Mouse (Mus musculus) heart, embryonic 12.5 days (tissue): Measurements from ENCODE around the gene Btbd8. TPM values are rescaled to one million over a fixed set of nuclear protein-coding genes. Genes with fewer than 3 reads are reported as not detected.
A peak's percentile ranks its signal among the peaks of the same experiment; 100 is the strongest.

Source experiments
- ATAC-seq: fragments of 200-750 bp; cut with Nextera tagmentation; 2 replicates; pipeline ENCODE4 v1.8.0; 2017; ENCODE audit warnings: moderate TSS enrichment, moderate library complexity; ENCODE audit not compliant: insufficient number of reproducible peaks, low FRiP score
- H3K27ac ChIP-seq: fragments of 300-500 bp; sonication (generic); 2 replicates; pipeline ENCODE4 v1.5.1; 2016; ENCODE audit warnings: mild to moderate bottlenecking, moderate library complexity; ENCODE audit not compliant: poor library complexity, severe bottlenecking
- H3K27me3 ChIP-seq: fragments of 300-500 bp; sonication (generic); replicated peaks from 2 replicates; pipeline ENCODE4 v1.6.1; 2016; ENCODE audit warnings: mild to moderate bottlenecking, moderate library complexity
- H3K36me3 ChIP-seq: fragments of 300-500 bp; sonication (generic); 2 replicates; pipeline ENCODE4 v1.6.1; 2016; ENCODE audit warnings: mild to moderate bottlenecking, moderate library complexity
- H3K4me1 ChIP-seq: fragments of 300-500 bp; sonication (generic); replicated peaks from 2 replicates; pipeline ENCODE4 v1.6.1; 2016; ENCODE audit warnings: mild to moderate bottlenecking
- H3K4me2 ChIP-seq: fragments of 300-500 bp; sonication (generic); 2 replicates; pipeline ENCODE4 v1.6.1; 2016; ENCODE audit warnings: mild to moderate bottlenecking, moderate library complexity
- H3K4me3 ChIP-seq: fragments of 300-500 bp; sonication (generic); 2 replicates; pipeline ENCODE4 v1.5.1; 2016; ENCODE audit warnings: mild to moderate bottlenecking
- H3K9ac ChIP-seq: fragments of 300-500 bp; sonication (generic); 2 replicates; pipeline ENCODE4 v1.6.1; 2016; ENCODE audit warnings: mild to moderate bottlenecking, moderate library complexity
- H3K9me3 ChIP-seq: fragments of 300-500 bp; sonication (generic); replicated peaks from 2 replicates; pipeline ENCODE4 v1.6.1; 2016; ENCODE audit warnings: mild to moderate bottlenecking, moderate library complexity
- WGBS: fragments of 180-500 bp; shearing (Covaris S2); methylation state at CpG from one replicate; pipeline ENCODE4 v1.1.7; 2016; 5-methylcytosine and 5-hydroxymethylcytosine counted together
- polyA plus RNA-seq: library from polyadenylated mRNA; unstranded; fragments of >200 nt; fragmentation: Nextera tagmentation; extraction: Ambion mirVana; gene quantifications from 2 replicates; pipeline ENCODE4 v1.2.1, GENCODE M21; 2016

Gene Btbd8
- polyA plus RNA-seq, 1 experiment from 2014 or later, result 4.4 TPM

DNA sequence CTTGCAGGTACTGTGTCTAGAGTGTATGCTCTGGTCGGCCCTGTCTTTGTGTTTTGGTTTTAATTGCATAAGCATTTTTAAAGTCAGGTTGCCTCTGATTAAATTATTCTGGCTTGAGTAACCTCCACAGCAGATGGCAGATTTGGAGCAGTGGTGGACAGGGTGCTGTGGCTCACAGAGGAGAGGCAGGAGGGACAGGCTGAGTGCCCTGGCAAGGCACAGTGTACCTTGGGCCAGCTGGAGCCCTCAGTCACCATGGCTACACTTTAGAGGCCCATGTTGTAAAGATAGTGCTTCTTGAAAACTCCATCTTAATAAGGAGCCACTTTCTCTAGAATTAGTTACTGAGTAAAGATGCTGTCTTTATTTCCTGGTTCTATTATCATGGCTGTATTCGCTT, 58.2 kb downstream of the Btbd8 start:
- 88% methylated on average over 2 of the region's 2 CpGs for WGBS
- ATAC-seq, result no peak
- 0 out of 2 replicates have a peak, but pooled peaks cover 4% of the 10 kb centered on the region for H3K9me3 ChIP-seq
- H3K4me2 ChIP-seq, result no peak overlapping the region
- no peaks in the 10 kb centered on the region for H3K27me3 ChIP-seq
- no peak overlapping the region for H3K9ac ChIP-seq
- no peak overlapping the region for H3K4me3 ChIP-seq
- H3K4me1 ChIP-seq, result no peaks in the 10 kb centered on the region
- peaks cover 10% of the 10 kb centered on the region; the same call in 1 of the 2 replicates for H3K36me3 ChIP-seq
- no peak overlapping the region for H3K27ac ChIP-seq

DNA sequence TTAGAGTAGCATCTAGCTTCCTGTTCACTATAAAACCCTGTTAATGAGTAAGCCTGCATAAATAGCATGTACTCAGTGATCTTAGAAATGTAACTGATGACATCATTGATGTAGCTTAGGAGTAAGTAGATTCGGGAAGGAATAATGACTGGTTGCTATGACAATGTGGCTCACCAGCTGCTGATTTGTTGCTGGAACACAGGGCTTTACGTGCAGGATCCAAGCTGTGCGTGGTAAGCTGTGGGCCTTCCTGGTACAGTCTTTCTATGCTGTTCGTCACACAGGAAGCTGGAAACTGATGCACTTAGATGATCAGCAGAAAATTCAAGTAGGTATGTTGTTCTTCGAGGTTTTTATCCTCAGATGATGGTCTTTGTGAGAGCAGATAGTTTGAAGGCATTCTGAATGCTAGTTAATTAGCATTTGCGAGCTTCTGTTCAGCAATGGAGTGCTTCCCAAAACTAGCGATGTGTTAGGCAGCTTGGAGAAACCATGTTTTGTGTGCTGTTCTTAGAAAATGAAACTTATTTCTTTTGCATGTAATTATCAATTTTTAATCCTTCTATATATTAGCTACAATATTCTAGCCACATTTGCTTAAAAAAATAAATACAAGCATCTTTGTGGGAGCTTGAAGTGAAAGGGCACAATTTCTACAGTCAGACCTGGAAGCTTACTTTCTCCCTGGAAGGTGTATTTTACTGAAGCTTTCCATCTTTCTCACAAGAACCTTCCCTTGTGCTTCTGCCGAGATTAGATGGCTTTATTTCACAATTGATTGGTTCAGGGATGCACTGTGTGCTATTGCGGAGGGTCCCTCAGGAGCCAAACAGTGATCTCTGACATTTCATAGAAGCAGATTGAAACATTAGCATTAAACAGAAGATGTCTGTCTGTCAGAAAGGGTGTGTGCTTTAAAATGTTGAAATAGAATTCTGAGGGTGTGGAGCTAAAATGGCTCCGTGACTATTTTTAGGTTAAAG, 60.0 kb downstream of the Btbd8 start:
- no peak overlapping the region for H3K4me2 ChIP-seq
- no peaks in the 10 kb centered on the region for H3K36me3 ChIP-seq
- no peaks in the 10 kb centered on the region for H3K4me1 ChIP-seq
- H3K27ac ChIP-seq, result no peak overlapping the region
- no peak overlapping the region for H3K9ac ChIP-seq
- no peak for ATAC-seq
- 0 out of 2 replicates have a peak, but pooled peaks cover 4% of the 10 kb centered on the region for H3K9me3 ChIP-seq
- H3K4me3 ChIP-seq, result no peak overlapping the region
- no peaks in the 10 kb centered on the region for H3K27me3 ChIP-seq
- 79% methylated on average over 10 of the region's 10 CpGs for WGBS

DNA sequence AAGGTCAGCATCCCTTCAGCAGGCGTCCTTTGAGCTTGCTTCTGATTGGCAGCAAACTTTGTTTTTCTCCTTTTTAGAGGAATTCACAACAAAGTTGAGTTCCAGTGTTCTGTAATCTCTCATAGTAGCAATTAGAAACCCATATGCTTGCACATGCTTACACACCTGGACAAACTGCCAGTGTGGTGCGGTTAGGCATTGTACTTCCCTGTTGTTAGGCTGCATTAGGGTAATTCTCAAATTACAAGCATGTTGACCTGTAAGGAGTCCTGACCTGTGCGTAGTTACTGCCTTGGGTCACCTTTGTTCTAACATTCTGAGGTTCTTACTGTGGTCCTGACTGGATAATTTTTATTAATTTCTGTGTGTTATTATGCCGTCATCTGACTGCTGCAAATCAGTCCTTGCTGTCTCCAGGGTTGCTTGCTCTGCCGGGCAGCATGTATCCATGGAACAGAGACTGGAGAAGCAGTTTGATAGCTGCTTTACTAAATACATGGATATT, 61.1 kb downstream of the Btbd8 start:
- no peak overlapping the region for H3K27ac ChIP-seq
- H3K9me3 ChIP-seq, result 0 out of 2 replicates have a peak, but pooled peaks cover 4% of the 10 kb centered on the region
- H3K4me3 ChIP-seq, result no peak overlapping the region
- H3K36me3 ChIP-seq, result peaks cover 4% of the 10 kb centered on the region
- WGBS, result 78% methylated on average over 5 of the region's 5 CpGs
- no peaks in the 10 kb centered on the region for H3K27me3 ChIP-seq
- no peak overlapping the region for H3K9ac ChIP-seq
- H3K4me2 ChIP-seq, result no peak overlapping the region
- no peak for ATAC-seq
- no peaks in the 10 kb centered on the region for H3K4me1 ChIP-seq

DNA sequence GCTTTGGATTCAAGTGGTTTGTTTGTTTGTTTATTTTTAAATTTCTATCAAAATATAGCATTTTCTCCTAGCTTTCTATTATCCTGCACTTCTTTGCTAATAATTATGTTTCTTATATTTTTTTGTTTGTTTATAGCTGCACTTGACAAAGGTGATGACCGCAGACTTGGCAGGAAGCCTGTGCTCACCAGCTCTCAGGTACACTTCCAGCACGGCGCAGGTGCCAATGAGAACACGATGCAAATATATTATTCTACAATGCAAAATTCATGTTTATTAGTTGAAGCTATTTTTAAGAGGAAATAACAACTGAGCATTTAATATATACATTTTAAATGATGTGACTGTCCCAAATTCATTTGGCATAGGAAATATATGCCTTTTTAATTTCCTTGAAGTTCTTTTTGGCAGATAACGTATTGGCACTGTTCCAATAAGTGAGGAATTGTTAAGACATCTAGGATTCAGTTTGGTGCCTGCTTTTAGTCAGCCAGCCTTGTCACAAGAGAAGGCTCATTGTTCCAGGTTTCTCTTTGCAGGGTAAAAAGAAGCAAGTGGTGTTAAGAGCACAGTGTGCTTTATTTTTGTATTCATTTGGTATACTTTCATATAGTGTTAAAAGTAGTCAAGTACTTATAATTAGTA, 62.2 kb downstream of the Btbd8 start:
- 84% methylated on average over 5 of the region's 5 CpGs for WGBS
- ATAC-seq, result no peak

DNA sequence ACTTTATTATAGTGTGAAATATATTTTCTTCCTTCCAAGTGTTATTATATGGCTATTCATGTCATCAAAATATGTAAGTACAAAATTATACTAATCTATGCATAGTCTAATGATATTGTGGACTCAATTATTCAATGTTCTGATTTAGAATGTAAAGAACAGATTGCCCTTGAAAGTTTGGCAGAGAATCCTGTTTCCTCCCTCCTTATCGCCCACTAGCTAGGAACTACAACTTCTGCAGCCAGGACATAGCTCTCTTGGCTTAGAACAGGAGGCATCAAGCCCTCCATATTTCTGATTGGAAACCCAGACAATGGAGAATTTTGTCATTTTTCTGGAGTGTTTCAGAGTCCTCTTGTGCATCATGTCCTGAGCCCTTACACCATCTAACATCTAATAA, 62.9 kb downstream of the Btbd8 start:
- 89% methylated on average over 1 of the region's 1 CpGs for WGBS

More for the DNA sequence above, 62.2 kb downstream of the Btbd8 start:
- Histone ChIP-seq H3K9ac (no peak overlapping the region), H3K27me3 (no peaks in the 10 kb centered on the region), H3K36me3 (peaks cover 6% of the 10 kb centered on the region), H3K4me1 (no peaks in the 10 kb centered on the region), H3K27ac (no peak overlapping the region), H3K4me2 (no peak overlapping the region), H3K4me3 (no peak overlapping the region), H3K9me3 (no peaks in the 10 kb centered on the region)

DNA sequence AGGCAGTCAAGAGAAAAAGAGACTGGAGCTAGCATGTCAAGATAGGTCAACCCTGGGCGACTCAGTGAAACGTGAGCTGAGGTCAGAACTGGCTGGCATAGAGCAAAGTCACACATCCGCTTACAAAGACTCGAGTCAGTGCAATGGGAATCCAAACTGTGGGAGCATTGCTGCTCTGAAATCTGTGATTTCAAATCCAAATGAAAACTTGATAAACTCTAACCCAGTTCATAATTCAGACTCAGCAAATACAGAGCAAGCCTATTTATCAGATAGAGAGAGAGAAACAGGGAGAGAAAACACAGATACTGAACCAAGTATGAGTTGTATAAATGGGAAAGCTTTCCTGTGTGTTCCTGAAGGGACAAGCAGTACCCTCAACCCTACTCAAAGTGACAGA, 69.5 kb downstream of the Btbd8 start, which contains the start of gene Gm42669:
TSS of gene Gm42669 (plus strand) at position 301 of the 400 bp plus-strand sequence.
- Histone ChIP-seq H3K4me1 (no peaks in the 10 kb centered on the region), H3K27me3 (no peaks in the 10 kb centered on the region), H3K36me3 (peaks cover 10% of the 10 kb centered on the region), H3K27ac (no peak within 1 kb of the TSS), H3K4me3 (no peak within 1 kb of the TSS), H3K9me3 (no peaks in the 10 kb centered on the region), H3K4me2 (no peak within 1 kb of the TSS), H3K9ac (no peak within 1 kb of the TSS)
- ATAC-seq, result no peak
- 66% methylated on average over 4 of the region's 4 CpGs for WGBS

More for the DNA sequence above, 62.9 kb downstream of the Btbd8 start:
- no peak for ATAC-seq
- Histone ChIP-seq H3K9me3 (no peaks in the 10 kb centered on the region), H3K36me3 (peaks cover 9% of the 10 kb centered on the region), H3K9ac (no peak overlapping the region), H3K4me3 (no peak overlapping the region), H3K27me3 (no peaks in the 10 kb centered on the region), H3K27ac (no peak overlapping the region), H3K4me2 (no peak overlapping the region), H3K4me1 (no peaks in the 10 kb centered on the region)

DNA sequence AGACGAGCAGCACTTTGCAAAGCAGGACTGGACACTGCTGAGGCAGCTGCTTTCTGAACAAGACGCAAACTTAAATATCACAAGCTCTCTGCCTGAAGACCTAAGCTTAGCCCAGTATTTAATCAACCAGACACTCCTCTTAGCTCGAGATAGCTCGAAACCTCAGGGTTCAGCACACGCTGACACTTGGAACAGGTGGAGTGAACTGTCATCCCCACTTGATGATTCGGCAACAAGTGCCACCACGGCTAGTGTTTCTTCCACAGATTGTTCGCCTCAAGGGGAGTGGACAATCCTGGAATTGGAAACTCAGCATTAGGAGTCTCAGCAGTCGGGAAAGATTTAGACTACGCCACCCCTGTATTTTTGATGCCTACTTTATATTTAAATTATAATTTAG, 72.7 kb downstream of the Btbd8 start:
- Histone ChIP-seq H3K36me3 (peaks cover 3% of the 10 kb centered on the region; the same call in 1 of the 2 replicates), H3K27ac (no peak overlapping the region), H3K9me3 (no peaks in the 10 kb centered on the region), H3K4me1 (no peaks in the 10 kb centered on the region), H3K4me2 (no peak overlapping the region), H3K9ac (no peak overlapping the region), H3K4me3 (no peak overlapping the region), H3K27me3 (no peaks in the 10 kb centered on the region)
- 77% methylated on average over 10 of the region's 10 CpGs for WGBS
- no peak for ATAC-seq

DNA sequence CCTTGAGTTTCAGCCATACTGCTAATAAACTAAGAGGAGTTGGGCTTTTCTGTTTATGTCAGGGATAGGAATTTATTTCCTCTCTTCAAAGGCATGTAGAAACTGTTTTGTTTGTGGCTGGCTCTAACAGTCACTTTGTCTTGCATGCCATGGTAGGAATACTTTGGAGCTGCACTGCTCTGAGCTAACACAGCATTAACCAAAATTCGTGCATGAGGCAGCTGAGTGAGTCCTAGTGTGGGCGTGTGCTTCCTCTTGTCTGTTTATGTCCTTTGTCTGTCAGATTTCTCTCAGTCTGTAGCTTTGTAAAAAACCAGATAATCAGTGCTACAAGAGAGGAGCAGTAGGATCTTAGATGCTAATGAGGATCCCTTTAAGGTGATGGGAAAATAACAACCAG, 73.5 kb downstream of the Btbd8 start:
- Histone ChIP-seq H3K9me3 (no peaks in the 10 kb centered on the region), H3K4me1 (no peaks in the 10 kb centered on the region), H3K4me3 (no peak overlapping the region), H3K27ac (no peak overlapping the region), H3K9ac (no peak overlapping the region), H3K27me3 (no peaks in the 10 kb centered on the region), H3K4me2 (no peak overlapping the region), H3K36me3 (no peaks in the 10 kb centered on the region)
- ATAC-seq, result no peak
- 51% methylated on average over 2 of the region's 2 CpGs for WGBS

DNA sequence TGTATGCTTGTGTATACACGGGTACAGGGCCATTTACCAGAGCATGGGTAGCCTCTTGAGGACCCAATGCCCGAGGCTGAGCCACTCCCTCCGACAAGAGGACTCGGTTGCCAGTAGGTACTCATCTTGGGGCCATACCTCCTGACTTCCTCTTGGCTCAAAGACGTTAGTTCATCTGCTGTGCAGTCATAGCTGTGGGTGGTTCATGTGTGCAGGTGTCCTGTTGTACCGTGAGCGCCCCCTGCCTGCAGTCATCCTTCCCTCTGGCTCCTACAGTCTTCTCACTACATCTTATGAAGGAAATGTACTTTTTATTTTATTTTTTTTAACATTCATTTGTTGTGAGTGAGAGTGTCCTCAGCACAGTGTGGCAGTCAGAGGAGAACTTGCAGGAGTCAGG, 75.8 kb downstream of the Btbd8 start:
- H3K4me1 ChIP-seq, result no peaks in the 10 kb centered on the region
- H3K27me3 ChIP-seq, result no peaks in the 10 kb centered on the region
- H3K4me2 ChIP-seq, result no peak overlapping the region
- no peak overlapping the region for H3K4me3 ChIP-seq
- no peaks in the 10 kb centered on the region for H3K36me3 ChIP-seq
- WGBS, result 43% methylated on average over 7 of the region's 7 CpGs
- no peak for ATAC-seq
- no peak overlapping the region for H3K9ac ChIP-seq
- no peaks in the 10 kb centered on the region for H3K9me3 ChIP-seq
- no peak overlapping the region for H3K27ac ChIP-seq

DNA sequence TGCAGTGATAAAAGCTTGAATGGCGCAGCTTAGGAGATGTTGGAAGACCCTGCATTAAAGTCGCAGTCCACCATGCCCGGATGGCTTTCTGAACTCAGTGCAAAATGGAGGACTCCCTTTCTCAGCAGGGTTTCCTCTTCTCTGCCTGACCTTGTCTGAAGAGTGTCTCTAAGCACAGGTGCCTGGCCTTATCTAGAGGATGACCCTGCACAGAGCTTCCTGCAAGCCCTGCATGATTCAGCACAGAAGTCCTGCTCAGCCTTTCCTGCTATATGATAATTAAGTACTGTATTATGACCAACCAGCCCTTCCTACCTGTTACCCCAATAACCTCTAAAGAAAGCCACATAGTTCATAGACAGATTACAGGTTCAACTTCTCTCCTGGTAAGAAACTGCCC, 77.7 kb downstream of the Btbd8 start:
- Histone ChIP-seq H3K36me3 (no peaks in the 10 kb centered on the region), H3K9ac (no peak overlapping the region), H3K4me3 (no peak overlapping the region), H3K4me1 (no peaks in the 10 kb centered on the region), H3K27me3 (no peaks in the 10 kb centered on the region), H3K9me3 (no peaks in the 10 kb centered on the region), H3K27ac (no peak overlapping the region), H3K4me2 (no peak overlapping the region)
- peak; percentile 74 for ATAC-seq
- WGBS, result 81% methylated on average over 3 of the region's 3 CpGs

DNA sequence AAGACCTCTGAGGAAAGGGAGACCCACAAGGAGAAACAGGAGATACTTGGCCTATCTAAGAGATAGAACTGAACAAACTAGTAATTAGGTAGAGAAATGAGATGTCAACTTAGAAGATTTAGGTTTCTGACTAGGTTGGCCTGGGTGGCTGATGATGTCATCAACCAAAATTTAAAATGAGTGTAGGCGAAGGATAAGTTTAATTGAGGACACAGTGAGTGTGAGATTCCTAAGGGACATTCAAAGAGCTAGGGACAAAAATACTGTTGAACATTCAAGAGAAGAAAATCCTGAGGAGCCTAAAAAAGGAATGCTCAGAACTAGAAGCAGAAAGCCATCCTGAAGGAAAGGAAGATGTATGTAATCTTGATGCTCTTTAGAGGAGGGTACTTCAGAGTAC, 78.3 kb downstream of the Btbd8 start:
- Histone ChIP-seq H3K9ac (no peak overlapping the region), H3K4me1 (no peaks in the 10 kb centered on the region), H3K9me3 (no peaks in the 10 kb centered on the region), H3K4me3 (no peak overlapping the region), H3K27me3 (no peaks in the 10 kb centered on the region), H3K36me3 (no peaks in the 10 kb centered on the region), H3K4me2 (no peak overlapping the region), H3K27ac (no peak overlapping the region)
- ATAC-seq, result no peak
- 82% methylated on average over 1 of the region's 1 CpGs for WGBS
